Comparison of ENCODE assay signal across 8 mouse cellular contexts in genomic region chr7:39518362-39518761, GRCm38 (mm10). TPM values are rescaled to one million over a fixed set of nuclear protein-coding genes. Genes with fewer than 3 reads are reported as not detected.
A peak's percentile ranks its signal among the peaks of the same experiment; 100 is the strongest.
DNase-seq lines count a peak whose midpoint lies in the region; ATAC-seq lines count a peak whose summit lies in the region.

No protein-coding gene starts in this region.

- no peaks in the 10 kb centered on the region for H3K9me3 ChIP-seq in stomach, embryonic 16.5 days (replicated peaks; ENCODE audit: control insufficient read depth, low read length)

- no peaks in the 10 kb centered on the region for H3K27me3 ChIP-seq in stomach, embryonic 16.5 days (ENCODE audit: control insufficient read depth, insufficient read depth, low read length)

- H3K9ac ChIP-seq in stomach, embryonic 16.5 days (ENCODE audit: low read length) = peak overlapping the region; percentile 52; the same call in 1 of the 2 replicates

- WGBS in stomach, embryonic 16.5 days = 78% methylated on average over 12 of the region's 12 CpGs

- H3K4me3 ChIP-seq in stomach, embryonic 16.5 days (replicated peaks; ENCODE audit: low read length) = peak overlapping the region; percentile 75

- H3K4me1 ChIP-seq in stomach, embryonic 16.5 days (ENCODE audit: control insufficient read depth, insufficient read depth, low read length) = peaks cover 3% of the 10 kb centered on the region; the same call in 1 of the 2 replicates

- H3K4me2 ChIP-seq in stomach, embryonic 16.5 days (ENCODE audit: low read depth, low read length) = peak overlapping the region; percentile 69

- intact Hi-C loops in heart, postnatal 14 days (cut with DNase I) = loop anchor here (5.0 kb wide), 2 partner anchors 34 to 66 kb away; no protein-coding TSS in a partner anchor

- H3K27ac ChIP-seq in stomach, embryonic 16.5 days (ENCODE audit: low read length) = no peak overlapping the region

- no peak for ATAC-seq in stomach, embryonic 16.5 days (ENCODE audit: insufficient read depth, low FRiP score)

- H3K36me3 ChIP-seq in stomach, embryonic 16.5 days (ENCODE audit: control insufficient read depth, insufficient read depth, low read length) = peaks cover 4% of the 10 kb centered on the region; the same call in 1 of the 2 replicates

- peak; percentile 5 for DNase-seq in urinary bladder, postnatal 14 days (ENCODE audit: low spot score)
- DNase-seq in urinary bladder, adult 2 months (ENCODE audit: low spot score) = no peak
- peak; percentile 5 for DNase-seq in embryo, embryonic 9.5 days (ENCODE audit: extremely low spot score)
- DNase-seq in heart, postnatal 14 days = peak; percentile 11 to 20
- DNase-seq in layer of hippocampus, postnatal 10 days (ENCODE audit: low spot score in 2 of 2) = peak; percentile 10 to 12
- DNase-seq in lung, postnatal 25 days (ENCODE audit: low spot score) = peak; percentile 7
- no peak for DNase-seq in urinary bladder, postnatal 4 days (ENCODE audit: low spot score in 2 of 2)

RNA-seq across cellular contexts. Expression of gene Zfp619, which starts 0.8 kb away (rescaled TPM):
- 1.5 and 1.6 TPM in 2 replicates for polyA plus RNA-seq in urinary bladder, adult 2 months (2012; rRNA removed)
- total RNA-seq in heart, postnatal 14 days (2021) = 1 to 10 TPM; 2.1 to 2.3 TPM
- 1 to 10 TPM; 3.7 to 4.2 TPM for total RNA-seq in layer of hippocampus, postnatal 10 days (2021)
- 1.3 and 1.7 TPM in 2 replicates for polyA plus RNA-seq in stomach, embryonic 16.5 days (2015; fragmentation: Nextera tagmentation; extraction: Ambion mirVana)

Comparison
In these comparisons a context has a peak if more than half of its experiments do, and no peak if none do; other contexts are left out.
1. DNase-seq: peak in urinary bladder, postnatal 14 days (single experiment), embryo, embryonic 9.5 days (single experiment), heart, postnatal 14 days (2 of 2), layer of hippocampus, postnatal 10 days (2 of 2) and lung, postnatal 25 days (single experiment); none in urinary bladder, adult 2 months (single experiment) and urinary bladder, postnatal 4 days (0 of 2).